Mouse (Mus musculus) CH12F3 (cell line): ENCODE data around the gene Tmub1.
"Not testable (repeated sequence)": the region's sequence is repeated elsewhere in the genome, so short reads cannot be mapped to it uniquely, and the experiment has no call there.

Experiments used
- in situ Hi-C: fragments of 300-500 bp; cut with MboI; formaldehyde crosslinking; loops from 2 replicates; pipeline ENCODE4 v1.14.3; 2020; ENCODE audit warnings: low sequenced_read_pairs

Gene Tmub1

GRCm38 (mm10) chr5:24424861-24425411, 22.7 kb downstream of the Tmub1 start:
- in situ Hi-C loops, result no loop called here

- in situ Hi-C loops, result no loop called here
These were observed 23.5 kb downstream of the Tmub1 start for GRCm38 (mm10) chr5:24424004-24424781.

- in situ Hi-C loops, result no loop called here
These were observed 24.3 kb downstream of the Tmub1 start, which contains the start of the genes Cdk5 and Slc4a2 for GRCm38 (mm10) chr5:24423129-24424003. Gene Cdk5, minus strand, starts transcription at chr5:24423530. Gene Slc4a2, plus strand, starts transcription at chr5:24423837.

- in situ Hi-C loops, result no loop called here
These were observed 27.3 kb downstream of the Tmub1 start for GRCm38 (mm10) chr5:24420381-24420780.

GRCm38 (mm10) chr5:24417587-24417986, 30.1 kb downstream of the Tmub1 start:
- in situ Hi-C loops, result no loop called here

- in situ Hi-C loops, result no loop called here
These were observed 31.4 kb downstream of the Tmub1 start for GRCm38 (mm10) chr5:24416222-24416736.

GRCm38 (mm10) chr5:24413938-24414337, 33.7 kb downstream of the Tmub1 start:
- in situ Hi-C loops, result no loop called here

GRCm38 (mm10) chr5:24413042-24413693, 34.5 kb downstream of the Tmub1 start, which contains the start of gene Asic3:
Gene Asic3, plus strand, starts transcription at chr5:24413392.
- in situ Hi-C loops, result no loop called here

GRCm38 (mm10) chr5:24412063-24412462, 35.6 kb downstream of the Tmub1 start:
- in situ Hi-C loops, result no loop called here

GRCm38 (mm10) chr5:24409466-24409865, 38.2 kb downstream of the Tmub1 start:
- in situ Hi-C loops, result no loop called here

- in situ Hi-C loops, result no loop called here
These were observed 39.0 kb downstream of the Tmub1 start for GRCm38 (mm10) chr5:24408651-24409050.

GRCm38 (mm10) chr5:24405389-24405876, 42.2 kb downstream of the Tmub1 start:
- in situ Hi-C loops, result no loop called here

GRCm38 (mm10) chr5:24404594-24405360, 42.9 kb downstream of the Tmub1 start:
- in situ Hi-C loops, result no loop called here

GRCm38 (mm10) chr5:24401969-24402368, 45.7 kb downstream of the Tmub1 start:
- in situ Hi-C loops, result no loop called here

GRCm38 (mm10) chr5:24400911-24401605, 46.6 kb downstream of the Tmub1 start:
- in situ Hi-C loops, result no loop called here

GRCm38 (mm10) chr5:24400362-24400761, 47.3 kb downstream of the Tmub1 start:
- in situ Hi-C loops, result no loop called here

GRCm38 (mm10) chr5:24399686-24400085, 48.0 kb downstream of the Tmub1 start:
- in situ Hi-C loops, result no loop called here

GRCm38 (mm10) chr5:24396254-24396653, 51.4 kb downstream of the Tmub1 start:
- in situ Hi-C loops, result not testable (repeated sequence)
